In the genomic region with DNA sequence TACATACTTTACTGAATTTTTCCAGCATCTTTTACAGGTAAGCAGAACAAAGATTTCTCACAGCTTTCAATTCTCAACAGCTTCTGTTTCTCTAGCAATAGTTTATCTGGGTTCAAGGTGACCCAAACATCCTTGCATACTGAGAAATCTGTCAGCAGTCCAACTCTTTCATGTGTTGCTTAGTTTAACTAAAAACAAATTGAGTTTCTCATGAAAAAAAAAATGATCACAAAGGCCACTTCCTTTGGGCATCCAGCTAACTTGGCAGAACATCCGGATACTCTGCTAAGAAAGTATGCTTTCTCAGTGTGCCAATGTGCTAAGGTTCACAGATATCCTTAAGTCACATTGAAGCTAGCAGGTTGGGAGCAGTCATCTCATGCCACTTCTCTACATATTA, we compare ENCODE assay signal across 30 mouse cellular contexts. TPM values are rescaled to one million over a fixed set of nuclear protein-coding genes. Genes with fewer than 3 reads are reported as not detected.
"Had no signal": no experiment of that assay in that cellular context is flagged by ENCODE, and none has a peak within 500 bp of the region (broad histone marks: within the 10 kb centered on the region; RNA-seq: fewer than 3 reads in every experiment).

No protein-coding gene starts in this region.

- H3K9ac ChIP-seq: liver, embryonic 13.5 days; midbrain, embryonic 13.5 days; neural tube, embryonic 13.5 days; stomach, embryonic 15.5 days had no signal

- H3K27me3 ChIP-seq: liver, embryonic 13.5 days; megakaryocyte, embryonic 14.5 days; midbrain, embryonic 13.5 days; neural tube, embryonic 13.5 days; stomach, embryonic 15.5 days had no signal

- H3K4me1 ChIP-seq: liver, embryonic 13.5 days; megakaryocyte, embryonic 14.5 days; midbrain, embryonic 10.5 days; midbrain, embryonic 13.5 days; neural tube, embryonic 13.5 days; stomach, embryonic 15.5 days had no signal

- H3K27ac ChIP-seq: left cerebral cortex, adult 2 months; liver, embryonic 13.5 days; midbrain, embryonic 10.5 days; midbrain, embryonic 13.5 days; neural tube, embryonic 13.5 days; stomach, embryonic 15.5 days had no signal

- DNase-seq: layer of hippocampus, postnatal 36 days; liver, embryonic 13.5 days; lung, adult 2 months; retina, postnatal 1 day; right cerebral cortex, postnatal 25 days; spleen, adult 18-20 months; thymus, adult 2 months; thymus, postnatal 14 days; thymus, postnatal 4 days had no signal

- H3K36me3 ChIP-seq: liver, embryonic 13.5 days; midbrain, embryonic 10.5 days; midbrain, embryonic 13.5 days; neural tube, embryonic 13.5 days; stomach, embryonic 15.5 days had no signal

- H3K4me2 ChIP-seq: liver, embryonic 13.5 days; midbrain, embryonic 13.5 days; neural tube, embryonic 13.5 days; stomach, embryonic 15.5 days had no signal

- H3K4me3 ChIP-seq: left cerebral cortex, adult 2 months; liver, embryonic 13.5 days; megakaryocyte, embryonic 14.5 days; midbrain, embryonic 10.5 days; midbrain, embryonic 13.5 days; myocyte; neural tube, embryonic 13.5 days; stomach, embryonic 15.5 days had no signal

- ATAC-seq: intestine, postnatal 0 days; lung, postnatal 0 days; midbrain, embryonic 13.5 days; midbrain, embryonic 16.5 days had no signal

- H3K9me3 ChIP-seq: liver, embryonic 13.5 days; megakaryocyte, embryonic 14.5 days; midbrain, embryonic 10.5 days; midbrain, embryonic 13.5 days; neural tube, embryonic 13.5 days; stomach, embryonic 15.5 days had no signal

RNA-seq across cellular contexts. Expression of a gene that starts 2.6 kb away (rescaled TPM):
- total RNA-seq: monocyte, adult 5-6 weeks had no signal
- polyA plus RNA-seq: limb, embryonic 11.5 days; limb, embryonic 14.5 days; liver, embryonic 13.5 days; lung, adult 2 months; lung, postnatal 0 days; midbrain, embryonic 10.5 days; midbrain, embryonic 13.5 days; midbrain, embryonic 16.5 days; myocyte; neural tube, embryonic 13.5 days had no signal

RNA-seq across cellular contexts. Expression of a gene that starts 36.5 kb away (rescaled TPM):
- total RNA-seq: layer of hippocampus, adult 8-10 months; layer of hippocampus, postnatal 10 days; layer of hippocampus, postnatal 36 days; left cerebral cortex, adult 2 months; left cerebral cortex, postnatal 36 days; liver, adult 2 months; monocyte, adult 5-6 weeks; neutrophil, adult 5-6 weeks had no signal
- polyA plus RNA-seq: limb, embryonic 11.5 days; limb, embryonic 14.5 days; liver, adult 2 months; liver, embryonic 13.5 days; liver, embryonic 16.5 days; lung, adult 2 months; lung, postnatal 0 days; midbrain, embryonic 10.5 days; midbrain, embryonic 13.5 days; midbrain, embryonic 16.5 days; myocyte; neural tube, embryonic 13.5 days; thymus, adult 2 months had no signal

RNA-seq across cellular contexts. Expression of a gene that starts 39.8 kb away (rescaled TPM):
- total RNA-seq: layer of hippocampus, adult 8-10 months; layer of hippocampus, postnatal 10 days; layer of hippocampus, postnatal 36 days; left cerebral cortex, adult 2 months; left cerebral cortex, postnatal 10 days; left cerebral cortex, postnatal 36 days; liver, adult 2 months; monocyte, adult 5-6 weeks; neutrophil, adult 5-6 weeks had no signal
- polyA plus RNA-seq: intestine, embryonic 14.5 days; intestine, postnatal 0 days; limb, embryonic 11.5 days; limb, embryonic 14.5 days; liver, adult 2 months; liver, embryonic 13.5 days; liver, embryonic 16.5 days; lung, adult 2 months; lung, postnatal 0 days; midbrain, embryonic 10.5 days; midbrain, embryonic 13.5 days; midbrain, embryonic 16.5 days; myocyte; neural tube, embryonic 13.5 days; stomach, embryonic 15.5 days had no signal
